Mouse (Mus musculus) hindbrain, embryonic 14.5 days (tissue): ENCODE measurements at regions not wholly inside any gene's neighbourhood (a gene's known extent, or its start where the extent isn't known, plus 50 kb on each side); places are given as distances from the start of the nearest gene placed in this dataset.
A peak's percentile ranks its signal among the peaks of the same experiment; 100 is the strongest.

Source experiments
- ATAC-seq: fragments of 200-750 bp; cut with Nextera tagmentation; 2 replicates; pipeline ENCODE4 v1.8.0; 2017; ENCODE audit warnings: moderate number of reproducible peaks, mild to moderate bottlenecking, moderate TSS enrichment, moderate library complexity; ENCODE audit not compliant: low FRiP score
- DNase-seq: peaks from one replicate; pipeline ENCODE4 v3.0.0-alpha.2; 2015; ENCODE audit warnings: low spot score
- H3K27ac ChIP-seq: fragments of 300-500 bp; sonication (generic); 2 replicates; pipeline ENCODE4 v1.5.1; 2014; ENCODE audit warnings: mild to moderate bottlenecking, moderate library complexity
- H3K27me3 ChIP-seq: fragments of 300-500 bp; sonication (generic); 2 replicates; pipeline ENCODE4 v1.6.1; 2014; ENCODE audit warnings: mild to moderate bottlenecking, low read length, mixed read lengths; ENCODE audit not compliant: control insufficient read depth, insufficient read depth
- H3K36me3 ChIP-seq: fragments of 300-500 bp; sonication (generic); replicated peaks from 2 replicates; pipeline ENCODE4 v1.6.1; 2014; ENCODE audit not compliant: control insufficient read depth, insufficient read depth
- H3K4me1 ChIP-seq: fragments of 300-500 bp; sonication (generic); replicated peaks from 2 replicates; pipeline ENCODE4 v1.6.1; 2014; ENCODE audit warnings: antibody characterized with exemption, low read length, mixed read lengths; ENCODE audit not compliant: control insufficient read depth, insufficient read depth
- H3K4me2 ChIP-seq: fragments of 300-500 bp; sonication (generic); replicated peaks from 2 replicates; pipeline ENCODE4 v1.6.1; 2014; ENCODE audit warnings: mild to moderate bottlenecking, moderate library complexity
- H3K4me3 ChIP-seq: fragments of 300-500 bp; sonication (generic); replicated peaks from 2 replicates; pipeline ENCODE4 v1.5.1; 2014; ENCODE audit warnings: mild to moderate bottlenecking, low read length
- H3K9ac ChIP-seq: fragments of 300-500 bp; sonication (generic); 2 replicates; pipeline ENCODE4 v1.6.1; 2014
- H3K9me3 ChIP-seq: fragments of 300-500 bp; sonication (generic); 2 replicates; pipeline ENCODE4 v1.6.1; 2016; ENCODE audit warnings: low read length; ENCODE audit not compliant: control insufficient read depth
- WGBS: fragments of 180-500 bp; shearing (Covaris S2); extraction: QIAGEN DNeasy Blood & Tissue Kit; methylation state at CpG from one replicate; pipeline ENCODE4 v1.1.7; 2014; 5-methylcytosine and 5-hydroxymethylcytosine counted together

- Histone ChIP-seq H3K27ac (no peak overlapping the region), H3K27me3 (no peaks in the 10 kb centered on the region), H3K36me3 (no peaks in the 10 kb centered on the region), H3K9me3 (no peaks in the 10 kb centered on the region), H3K9ac (no peak overlapping the region), H3K4me1 (no peaks in the 10 kb centered on the region), H3K4me2 (no peak overlapping the region), H3K4me3 (no peak overlapping the region)
- DNase-seq (no peak), ATAC-seq (no peak)
- 72% methylated on average over 6 of the region's 6 CpGs for WGBS
These were observed 844.7 kb upstream of the Chrm3 start for GRCm38 (mm10) chr13:11205216-11205786.

GRCm38 (mm10) chr13:11201978-11202377 lies 841.3 kb upstream of the Chrm3 start:
- Histone ChIP-seq H3K4me2 (no peak overlapping the region), H3K4me3 (no peak overlapping the region), H3K4me1 (no peaks in the 10 kb centered on the region), H3K27me3 (no peaks in the 10 kb centered on the region), H3K27ac (no peak overlapping the region), H3K36me3 (no peaks in the 10 kb centered on the region), H3K9ac (no peak overlapping the region), H3K9me3 (no peaks in the 10 kb centered on the region)
- ATAC-seq (no peak), DNase-seq (no peak)

DNA sequence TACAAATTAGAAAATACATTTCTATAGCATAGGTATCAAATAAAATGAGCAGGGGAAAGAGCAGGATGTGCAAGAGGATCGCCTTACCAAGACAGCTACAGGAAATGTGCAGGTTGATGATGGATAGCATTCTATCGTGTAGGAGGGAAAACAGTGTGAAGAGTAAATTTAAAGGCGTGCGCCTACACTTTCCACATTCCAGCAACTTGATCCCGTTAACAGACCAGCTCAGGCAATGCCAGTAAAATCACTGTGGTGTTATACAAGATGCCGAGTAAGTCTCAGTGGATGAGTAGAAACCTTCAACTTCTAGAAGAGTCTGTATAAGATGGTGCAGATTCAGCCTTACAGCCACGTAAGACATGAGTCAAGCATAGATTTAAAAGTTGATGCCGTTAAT lies 831.8 kb upstream of the Chrm3 start:
- no peak overlapping the region for H3K4me3 ChIP-seq
- no peak for ATAC-seq
- H3K27ac ChIP-seq, result no peak overlapping the region
- no peaks in the 10 kb centered on the region for H3K36me3 ChIP-seq
- H3K9ac ChIP-seq, result no peak overlapping the region
- no peak overlapping the region for H3K4me2 ChIP-seq
- no peak for DNase-seq
- H3K9me3 ChIP-seq, result no peaks in the 10 kb centered on the region
- no peaks in the 10 kb centered on the region for H3K27me3 ChIP-seq
- WGBS, result 87% methylated on average over 8 of the region's 8 CpGs
- H3K4me1 ChIP-seq, result no peaks in the 10 kb centered on the region

DNA sequence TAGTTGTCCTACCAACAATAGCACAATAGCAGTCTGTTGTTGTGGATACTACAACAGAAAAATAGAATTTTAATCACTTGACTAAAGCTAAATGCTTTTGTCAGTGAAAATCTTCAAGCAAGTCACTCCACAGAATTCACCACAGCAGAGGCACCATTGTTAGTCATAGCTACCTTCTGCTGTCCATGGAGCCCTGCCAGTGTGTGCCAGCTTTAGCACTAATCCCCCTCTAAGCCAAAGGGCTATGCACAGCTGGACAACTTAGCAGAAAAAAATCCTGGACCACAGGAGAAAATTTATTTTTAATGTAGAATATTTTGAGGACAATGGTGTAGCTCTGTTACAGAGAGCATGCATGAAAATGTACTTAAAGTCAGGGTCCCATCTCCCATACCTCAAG lies 820.5 kb upstream of the Chrm3 start:
- no peaks in the 10 kb centered on the region for H3K36me3 ChIP-seq
- no peak overlapping the region for H3K27ac ChIP-seq
- no peaks in the 10 kb centered on the region for H3K9me3 ChIP-seq
- ATAC-seq, result no peak
- no peak for DNase-seq
- no peak overlapping the region for H3K4me2 ChIP-seq
- H3K27me3 ChIP-seq, result no peaks in the 10 kb centered on the region
- no peak overlapping the region for H3K4me3 ChIP-seq
- no peaks in the 10 kb centered on the region for H3K4me1 ChIP-seq
- no peak overlapping the region for H3K9ac ChIP-seq

DNA sequence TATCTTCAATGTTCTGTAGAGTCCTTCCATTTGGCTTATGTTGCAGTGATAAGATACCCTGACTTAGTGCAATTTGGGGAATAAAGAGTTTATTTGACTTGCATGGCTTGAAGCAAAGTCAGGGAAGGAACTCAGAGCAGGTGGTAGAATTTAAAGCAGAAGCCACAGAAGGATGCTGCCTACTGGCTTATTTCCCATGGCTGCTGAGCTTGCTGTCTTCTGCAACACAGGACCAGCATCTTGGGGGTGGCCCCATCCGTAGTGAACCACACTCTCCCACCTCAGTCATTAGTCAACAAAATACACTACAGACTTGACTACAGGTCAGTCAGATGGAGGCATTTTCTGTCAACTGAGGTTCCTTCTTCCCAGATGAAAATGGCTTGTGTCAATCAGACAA lies 819.7 kb upstream of the Chrm3 start:
- no peaks in the 10 kb centered on the region for H3K27me3 ChIP-seq
- H3K4me1 ChIP-seq, result no peaks in the 10 kb centered on the region
- ATAC-seq (no peak), DNase-seq (no peak)
- no peaks in the 10 kb centered on the region for H3K9me3 ChIP-seq
- H3K27ac ChIP-seq, result no peak overlapping the region
- H3K9ac ChIP-seq, result no peak overlapping the region
- H3K4me2 ChIP-seq, result no peak overlapping the region
- no peaks in the 10 kb centered on the region for H3K36me3 ChIP-seq
- 82% methylated on average over 1 of the region's 1 CpGs for WGBS
- no peak overlapping the region for H3K4me3 ChIP-seq

GRCm38 (mm10) chr13:11178586-11178985 lies 817.9 kb upstream of the Chrm3 start:
- no peak for ATAC-seq
- no peak overlapping the region for H3K27ac ChIP-seq
- no peak for DNase-seq

DNA sequence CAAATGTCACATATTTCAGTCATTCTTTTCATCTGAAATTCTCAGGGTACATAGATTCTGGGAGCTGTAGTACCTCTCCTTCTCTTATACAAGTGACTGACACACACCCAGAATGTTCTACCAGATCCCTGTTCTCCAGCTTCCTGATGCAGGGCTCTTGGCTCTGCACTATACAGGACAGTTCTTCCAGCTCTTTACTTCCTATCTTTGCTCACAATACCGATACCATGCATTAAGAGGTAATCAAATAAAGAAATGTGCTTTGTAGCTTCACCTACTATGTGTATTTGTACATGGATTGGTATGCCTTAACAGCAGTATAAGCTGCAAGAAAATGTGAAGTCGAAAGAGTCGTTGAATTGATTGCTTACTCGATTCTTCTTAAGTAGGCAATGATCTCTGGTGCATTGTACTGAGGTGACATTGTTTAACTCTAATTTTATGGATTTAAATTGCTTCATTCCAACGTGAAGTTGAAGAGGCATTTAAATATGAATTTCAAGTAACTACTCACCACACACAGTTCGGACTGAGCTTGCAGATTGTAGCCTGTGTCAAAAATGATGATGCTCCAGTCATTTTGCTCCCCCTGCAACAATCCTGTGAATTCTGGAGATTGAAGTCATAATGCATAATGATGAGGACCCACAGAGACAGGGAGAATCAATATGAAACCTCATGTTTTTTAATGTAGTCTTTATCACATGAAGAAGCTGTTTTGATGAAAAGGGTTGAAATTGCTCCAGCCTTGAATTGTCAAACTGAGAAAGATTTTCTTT lies 817.2 kb upstream of the Chrm3 start:
- DNase-seq, result no peak
- Histone ChIP-seq H3K27me3 (no peaks in the 10 kb centered on the region), H3K9ac (no peak overlapping the region), H3K27ac (0 out of 2 replicates have a peak overlapping the region, but pooled peaks have one; percentile 43), H3K4me2 (no peak overlapping the region), H3K4me1 (no peaks in the 10 kb centered on the region), H3K36me3 (no peaks in the 10 kb centered on the region), H3K9me3 (no peaks in the 10 kb centered on the region), H3K4me3 (no peak overlapping the region)
- 0 out of 2 replicates have a peak, but pooled peaks have one; percentile 51 for ATAC-seq
- 62% methylated on average over 6 of the region's 6 CpGs for WGBS

More at GRCm38 (mm10) chr13:11178586-11178985, 817.9 kb upstream of the Chrm3 start:
- H3K9me3 ChIP-seq, result no peaks in the 10 kb centered on the region
- H3K36me3 ChIP-seq, result no peaks in the 10 kb centered on the region
- H3K4me2 ChIP-seq, result no peak overlapping the region
- no peak overlapping the region for H3K4me3 ChIP-seq
- H3K27me3 ChIP-seq, result no peaks in the 10 kb centered on the region
- H3K9ac ChIP-seq, result no peak overlapping the region
- no peaks in the 10 kb centered on the region for H3K4me1 ChIP-seq
- 83% methylated on average over 2 of the region's 2 CpGs for WGBS

GRCm38 (mm10) chr13:11167115-11167514 lies 806.5 kb upstream of the Chrm3 start:
- no peaks in the 10 kb centered on the region for H3K36me3 ChIP-seq
- ATAC-seq, result no peak
- no peak overlapping the region for H3K4me2 ChIP-seq
- H3K9ac ChIP-seq, result no peak overlapping the region
- H3K27me3 ChIP-seq, result no peaks in the 10 kb centered on the region
- H3K27ac ChIP-seq, result no peak overlapping the region
- H3K4me3 ChIP-seq, result no peak overlapping the region
- no peaks in the 10 kb centered on the region for H3K4me1 ChIP-seq
- DNase-seq, result no peak
- 74% methylated on average over 5 of the region's 5 CpGs for WGBS
- no peaks in the 10 kb centered on the region for H3K9me3 ChIP-seq

GRCm38 (mm10) chr13:11164130-11164529 lies 803.5 kb upstream of the Chrm3 start:
- 80% methylated on average over 3 of the region's 3 CpGs for WGBS
- no peaks in the 10 kb centered on the region for H3K27me3 ChIP-seq

More at GRCm38 (mm10) chr13:11164130-11164529, 803.5 kb upstream of the Chrm3 start:
- no peaks in the 10 kb centered on the region for H3K36me3 ChIP-seq
- DNase-seq (no peak), ATAC-seq (no peak)
- no peak overlapping the region for H3K4me2 ChIP-seq
- no peak overlapping the region for H3K27ac ChIP-seq
- no peak overlapping the region for H3K9ac ChIP-seq
- no peaks in the 10 kb centered on the region for H3K4me1 ChIP-seq
- no peak overlapping the region for H3K4me3 ChIP-seq
- H3K9me3 ChIP-seq, result no peaks in the 10 kb centered on the region
